ENCODE assay signal across 8 mouse cellular contexts in genomic region chr4:147940576-147941044, GRCm38 (mm10). TPM values are rescaled to one million over a fixed set of nuclear protein-coding genes. Genes with fewer than 3 reads are reported as not detected.
A peak's percentile ranks its signal among the peaks of the same experiment; 100 is the strongest.
DNase-seq lines count a peak whose midpoint lies in the region; ATAC-seq and TF ChIP-seq lines count a peak whose summit lies in the region.

TSS of gene 2510039O18Rik (plus strand) at chr4:147940895.

- H3K27me3 ChIP-seq in heart, embryonic 14.5 days (ENCODE audit: control insufficient read depth, insufficient read depth, low read length): no peaks in the 10 kb centered on the region
- no peaks in the 10 kb centered on the region; the same call in 1 of the 2 replicates for H3K27me3 ChIP-seq in liver, embryonic 14.5 days (ENCODE audit: control insufficient read depth, insufficient read depth, low read length)
- H3K27me3 ChIP-seq in neural tube, embryonic 11.5 days (ENCODE audit: control insufficient read depth, insufficient read depth, low read length): no peaks in the 10 kb centered on the region
- no peaks in the 10 kb centered on the region for H3K27me3 ChIP-seq in stomach, postnatal 0 days (ENCODE audit: control insufficient read depth, insufficient read depth, low read length)

- H3K4me2 ChIP-seq in heart, embryonic 14.5 days (ENCODE audit: low read length): peak within 1 kb of the TSS; percentile 97
- H3K4me2 ChIP-seq in liver, embryonic 14.5 days (ENCODE audit: low read depth): peak within 1 kb of the TSS; percentile 93
- peak within 1 kb of the TSS; percentile 98 for H3K4me2 ChIP-seq in neural tube, embryonic 11.5 days (ENCODE audit: low read depth)
- H3K4me2 ChIP-seq in stomach, postnatal 0 days (replicated peaks; ENCODE audit: low read depth): peak within 1 kb of the TSS; percentile 99

- DNase-seq in c-Kit-negative CD71-positive TER-119-positive erythroid progenitor cells, embryonic 14.5 days (ENCODE audit: low read depth, low spot score): peak; percentile 72
- DNase-seq in fibroblast of lung, adult 2 months (ENCODE audit: low read depth): peak; percentile 56
- DNase-seq in kidney, postnatal 14 days: peak; percentile 91
- DNase-seq in liver, embryonic 14.5 days (ENCODE audit: low read depth in 3 of 3, low spot score in 3 of 3): peak; percentile 79 to 85 (median 79)
- DNase-seq in neural tube, embryonic 11.5 days (ENCODE audit: low spot score): peak; percentile 89
- DNase-seq in stomach, postnatal 0 days (ENCODE audit: low spot score): peak; percentile 93

- peak within 1 kb of the TSS; percentile 92 to 95 for H3K4me3 ChIP-seq in heart, embryonic 14.5 days (ENCODE audit: control insufficient read depth in 1 of 2, insufficient read depth in 1 of 2, low read depth in 1 of 2, low read length in 2 of 2)
- peak within 1 kb of the TSS; percentile 72 to 88 for H3K4me3 ChIP-seq in liver, embryonic 14.5 days (ENCODE audit: insufficient read depth in 1 of 2, low read depth in 2 of 2, low read length in 2 of 2)
- H3K4me3 ChIP-seq in neural tube, embryonic 11.5 days (ENCODE audit: low read depth, low read length): peak within 1 kb of the TSS; percentile 90
- H3K4me3 ChIP-seq in stomach, postnatal 0 days (ENCODE audit: low read depth, low read length): peak within 1 kb of the TSS; percentile 92

- 2% methylated on average over 28 of the region's 35 CpGs for WGBS in heart, embryonic 14.5 days
- WGBS in liver, embryonic 14.5 days (ENCODE audit: insufficient replicate concordance): under 1% methylated on average over 25 of the region's 35 CpGs
- 2% methylated on average over 32 of the region's 35 CpGs for WGBS in neural tube, embryonic 11.5 days
- under 1% methylated on average over 35 of the region's 35 CpGs for WGBS in stomach, postnatal 0 days

- no peak for TF ChIP-seq CTCF in liver, embryonic 14.5 days (IDR thresholded peaks at IDR 0.05; ENCODE audit: low read depth)
- TF ChIP-seq CTCF in stomach, postnatal 0 days (IDR thresholded peaks at IDR 0.05; ENCODE audit: low read depth): peak; percentile 24; the same call in 1 of the 2 replicates

- no peak for TF ChIP-seq EP300 in liver, embryonic 14.5 days (IDR thresholded peaks at IDR 0.05; ENCODE audit: low read depth)
- no peak for TF ChIP-seq EP300 in stomach, postnatal 0 days (optimal IDR thresholded peaks at IDR 0.05)

- no peaks in the 10 kb centered on the region for H3K9me3 ChIP-seq in heart, embryonic 14.5 days (ENCODE audit: control insufficient read depth, low read length)
- no peaks in the 10 kb centered on the region for H3K9me3 ChIP-seq in liver, embryonic 14.5 days (ENCODE audit: control insufficient read depth, low read length)
- no peaks in the 10 kb centered on the region for H3K9me3 ChIP-seq in neural tube, embryonic 11.5 days (ENCODE audit: control insufficient read depth, low read length)
- H3K9me3 ChIP-seq in stomach, postnatal 0 days (ENCODE audit: control insufficient read depth, low read length): no peaks in the 10 kb centered on the region

- H3K4me1 ChIP-seq in heart, embryonic 14.5 days (ENCODE audit: control insufficient read depth in 2 of 2, insufficient read depth in 2 of 2, low read length in 2 of 2): peaks cover 35 to 52% of the 10 kb centered on the region in 2 experiments
- peaks cover 4 to 32% of the 10 kb centered on the region in 2 experiments; a peak in 3 of 4 replicates for H3K4me1 ChIP-seq in liver, embryonic 14.5 days (replicated peaks; ENCODE audit: control insufficient read depth in 2 of 2, insufficient read depth in 2 of 2, low read length in 1 of 2)
- peaks cover 11% of the 10 kb centered on the region for H3K4me1 ChIP-seq in neural tube, embryonic 11.5 days (ENCODE audit: control insufficient read depth, insufficient read depth, low read length)
- peaks cover 14% of the 10 kb centered on the region; the same call in 1 of the 2 replicates for H3K4me1 ChIP-seq in stomach, postnatal 0 days (replicated peaks; ENCODE audit: control insufficient read depth, insufficient read depth)

- peak; percentile 86 for ATAC-seq in CD4-positive, CD25-positive, alpha-beta regulatory T cell, adult 4 months
- peak; percentile 45; the same call in 1 of the 2 replicates for ATAC-seq in heart, embryonic 14.5 days (ENCODE audit: insufficient number of reproducible peaks, insufficient read depth, low FRiP score, low read depth)
- ATAC-seq in liver, embryonic 14.5 days (ENCODE audit: insufficient read depth): peak; percentile 82
- peak; percentile 54 for ATAC-seq in neural tube, embryonic 11.5 days (ENCODE audit: insufficient read depth, low FRiP score, low TSS enrichment)
- peak; percentile 75 for ATAC-seq in stomach, postnatal 0 days (ENCODE audit: low FRiP score, low TSS enrichment)

- peak within 1 kb of the TSS; percentile 91 for H3K9ac ChIP-seq in heart, embryonic 14.5 days (ENCODE audit: low read length)
- peak within 1 kb of the TSS; percentile 84 for H3K9ac ChIP-seq in liver, embryonic 14.5 days (replicated peaks)
- H3K9ac ChIP-seq in neural tube, embryonic 11.5 days (ENCODE audit: low read length): peak within 1 kb of the TSS; percentile 83
- peak within 1 kb of the TSS; percentile 90 for H3K9ac ChIP-seq in stomach, postnatal 0 days (ENCODE audit: low read length)

- peak within 1 kb of the TSS; percentile 83 to 87 for H3K27ac ChIP-seq in heart, embryonic 14.5 days (replicated peaks in 1 of 2; ENCODE audit: control insufficient read depth in 1 of 2, insufficient read depth in 1 of 2, low read depth in 2 of 2, low read length in 2 of 2)
- H3K27ac ChIP-seq in liver, embryonic 14.5 days: peak within 1 kb of the TSS; percentile 56
- H3K27ac ChIP-seq in neural tube, embryonic 11.5 days (ENCODE audit: low read depth, low read length): peak within 1 kb of the TSS; percentile 45; the same call in 1 of the 2 replicates
- H3K27ac ChIP-seq in stomach, postnatal 0 days (replicated peaks): peak within 1 kb of the TSS; percentile 91

- H3K36me3 ChIP-seq in heart, embryonic 14.5 days (ENCODE audit: control insufficient read depth, insufficient read depth, low read length): peaks cover 28% of the 10 kb centered on the region
- peaks cover 13% of the 10 kb centered on the region for H3K36me3 ChIP-seq in liver, embryonic 14.5 days (replicated peaks; ENCODE audit: control insufficient read depth, insufficient read depth, low read depth)
- H3K36me3 ChIP-seq in neural tube, embryonic 11.5 days (ENCODE audit: control insufficient read depth, insufficient read depth, low read length): peaks cover 6% of the 10 kb centered on the region
- peaks cover 10% of the 10 kb centered on the region; the same call in 1 of the 2 replicates for H3K36me3 ChIP-seq in stomach, postnatal 0 days (ENCODE audit: control insufficient read depth, insufficient read depth, low read length)

RNA-seq across cellular contexts. Expression of gene 2510039O18Rik, which starts in this region (rescaled TPM):
- polyA plus RNA-seq in CD4-positive, CD25-positive, alpha-beta regulatory T cell, adult 4 months (2017; shearing (Covaris generic)): 1 to 10 TPM; 8.3 to 9.4 TPM
- 19.3 and 22.1 TPM in 2 replicates for polyA plus RNA-seq in heart, embryonic 14.5 days (2014; fragmentation: Nextera tagmentation; extraction: Ambion mirVana)
- 18.8 and 23.7 TPM in 2 replicates for polyA plus RNA-seq in liver, embryonic 14.5 days (2012; rRNA removed)
- polyA plus RNA-seq in liver, embryonic 14.5 days (2014; fragmentation: Nextera tagmentation; extraction: Ambion mirVana): 7.8 and 8.1 TPM in 2 replicates
- 19.7 and 20.6 TPM in 2 replicates for polyA plus RNA-seq in neural tube, embryonic 11.5 days (2014; fragmentation: Nextera tagmentation; extraction: Ambion mirVana)
- 13.3 and 15.5 TPM in 2 replicates for polyA plus RNA-seq in stomach, postnatal 0 days (2015; fragmentation: Nextera tagmentation; extraction: Ambion mirVana)

Comparison
In these comparisons a context has a peak if more than half of its experiments do, and no peak if none do; other contexts are left out.
1. Peak in every context shown above with its lines: DNase-seq, ATAC-seq, H3K4me3 ChIP-seq and H3K27ac ChIP-seq.